Mouse (Mus musculus): ENCODE measurements around the gene Telo2. TPM values are rescaled to one million over a fixed set of nuclear protein-coding genes. Genes with fewer than 3 reads are reported as not detected.

Telo2 gene
- polyA plus RNA-seq, 1 experiment: 18.3 TPM

DNA sequence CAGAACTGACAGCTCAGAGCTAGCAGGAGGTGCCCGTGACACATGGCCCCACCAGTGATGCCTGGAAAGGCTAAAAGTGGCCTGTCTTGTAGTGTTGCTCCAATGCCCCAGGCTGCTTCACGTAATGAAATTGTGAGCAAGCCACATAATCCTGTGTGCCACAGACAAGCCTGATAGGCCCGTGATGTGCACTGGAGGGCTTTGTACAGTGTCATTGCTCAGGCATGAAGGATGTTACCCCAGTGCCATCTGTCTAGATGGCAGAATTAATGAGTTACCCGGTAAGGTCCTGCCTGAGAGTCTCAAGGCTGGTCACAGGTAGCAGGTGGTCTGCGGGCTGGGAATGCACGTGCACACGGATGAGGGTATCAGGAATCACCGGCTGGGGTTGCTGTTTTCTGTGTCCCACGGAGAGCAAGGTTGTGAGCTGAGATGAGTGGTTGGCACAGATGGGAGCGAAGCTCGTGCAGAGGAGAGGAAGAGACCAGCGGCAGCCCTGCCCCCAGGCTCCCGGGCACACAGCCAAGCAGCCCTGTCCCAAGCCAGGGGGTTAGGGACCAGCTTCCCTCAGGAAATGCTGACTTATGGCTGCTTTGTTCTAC lies 37.9 kb downstream of the Telo2 start:
- no peaks in the 10 kb centered on the region for H3K79me3 ChIP-seq (ENCODE audit: low read depth)
- H3K36me3 ChIP-seq (ENCODE audit: control insufficient read depth, insufficient read depth): no peaks in the 10 kb centered on the region
- no peak overlapping the region for H3K4me3 ChIP-seq (ENCODE audit: insufficient read depth, poor library complexity, severe bottlenecking)
- TF ChIP-seq MYOG (IDR thresholded peaks at IDR 0.05; ENCODE audit: control insufficient read depth, extremely low read depth, insufficient read length): no peak
- H3K27me3 ChIP-seq (ENCODE audit: control insufficient read depth, insufficient read depth, insufficient read length): no peaks in the 10 kb centered on the region
- H3ac ChIP-seq (ENCODE audit: control insufficient read depth, insufficient read length, low read depth): no peak overlapping the region
- H3K79me2 ChIP-seq (ENCODE audit: control insufficient read depth, insufficient read depth): no peaks in the 10 kb centered on the region

GRCm38 (mm10) chr17:25076906-25077305 lies 38.9 kb downstream of the Telo2 start:
- no peak for TF ChIP-seq USF1 (IDR thresholded peaks at IDR 0.05; ENCODE audit: low read depth)
- TF ChIP-seq MAX (IDR thresholded peaks at IDR 0.05): no peak
- no peak for TF ChIP-seq CTCF (IDR thresholded peaks at IDR 0.05; ENCODE audit: control insufficient read depth, insufficient read depth, insufficient read length)
- TF ChIP-seq CEBPB (IDR thresholded peaks at IDR 0.05; ENCODE audit: low read depth): no peak
- no peak for TF ChIP-seq MYOG (IDR thresholded peaks at IDR 0.05; ENCODE audit: control insufficient read depth, extremely low read depth, insufficient read length)
- TF ChIP-seq MYOD1 (IDR thresholded peaks at IDR 0.05; ENCODE audit: control insufficient read depth, insufficient read length, low read depth): no peak
- TF ChIP-seq FOSL1 (IDR thresholded peaks at IDR 0.05; ENCODE audit: insufficient read depth, low read length, poor library complexity, severe bottlenecking): no peak
- Histone ChIP-seq H3K79me2 (ENCODE audit: control insufficient read depth, insufficient read depth) (no peaks in the 10 kb centered on the region), H3K27me3 (ENCODE audit: control insufficient read depth, insufficient read depth, insufficient read length) (no peaks in the 10 kb centered on the region), H3K4me3 (ENCODE audit: insufficient read depth, poor library complexity, severe bottlenecking) (no peak overlapping the region), H3ac (ENCODE audit: control insufficient read depth, insufficient read length, low read depth) (no peak overlapping the region), H3K79me3 (ENCODE audit: low read depth) (no peaks in the 10 kb centered on the region), H3K36me3 (ENCODE audit: control insufficient read depth, insufficient read depth) (no peaks in the 10 kb centered on the region)

- no peak overlapping the region for H3K4me3 ChIP-seq (ENCODE audit: insufficient read depth, poor library complexity, severe bottlenecking)
- H3ac ChIP-seq (ENCODE audit: control insufficient read depth, insufficient read length, low read depth): no peak overlapping the region
- H3K27me3 ChIP-seq (ENCODE audit: control insufficient read depth, insufficient read depth, insufficient read length): no peaks in the 10 kb centered on the region
- no peak for TF ChIP-seq MYOG (IDR thresholded peaks at IDR 0.05; ENCODE audit: control insufficient read depth, extremely low read depth, insufficient read length)
- TF ChIP-seq FOSL1 (IDR thresholded peaks at IDR 0.05; ENCODE audit: insufficient read depth, low read length, poor library complexity, severe bottlenecking): no peak
- TF ChIP-seq USF1 (IDR thresholded peaks at IDR 0.05; ENCODE audit: low read depth): no peak
- TF ChIP-seq CTCF (IDR thresholded peaks at IDR 0.05; ENCODE audit: control insufficient read depth, insufficient read depth, insufficient read length): no peak
- TF ChIP-seq MAX (IDR thresholded peaks at IDR 0.05): no peak
- no peak for TF ChIP-seq CEBPB (IDR thresholded peaks at IDR 0.05; ENCODE audit: low read depth)
- TF ChIP-seq MYOD1 (IDR thresholded peaks at IDR 0.05; ENCODE audit: control insufficient read depth, insufficient read length, low read depth): no peak
- no peaks in the 10 kb centered on the region for H3K79me3 ChIP-seq (ENCODE audit: low read depth)
- H3K36me3 ChIP-seq (ENCODE audit: control insufficient read depth, insufficient read depth): no peaks in the 10 kb centered on the region
- H3K79me2 ChIP-seq (ENCODE audit: control insufficient read depth, insufficient read depth): no peaks in the 10 kb centered on the region
Observed at GRCm38 (mm10) chr17:25068690-25069089, 47.1 kb downstream of the Telo2 start.

GRCm38 (mm10) chr17:25067442-25067851 lies 48.3 kb downstream of the Telo2 start:
- no peak overlapping the region for H3K4me3 ChIP-seq (ENCODE audit: insufficient read depth, poor library complexity, severe bottlenecking)
- H3K27me3 ChIP-seq (ENCODE audit: control insufficient read depth, insufficient read depth, insufficient read length): no peaks in the 10 kb centered on the region
- H3K36me3 ChIP-seq (ENCODE audit: control insufficient read depth, insufficient read depth): no peaks in the 10 kb centered on the region
- no peak overlapping the region for H3ac ChIP-seq (ENCODE audit: control insufficient read depth, insufficient read length, low read depth)
- no peak for TF ChIP-seq MYOD1 (IDR thresholded peaks at IDR 0.05; ENCODE audit: control insufficient read depth, insufficient read length, low read depth)
- TF ChIP-seq USF1 (IDR thresholded peaks at IDR 0.05; ENCODE audit: low read depth): no peak
- TF ChIP-seq MAX (IDR thresholded peaks at IDR 0.05): no peak
- TF ChIP-seq MYOG (IDR thresholded peaks at IDR 0.05; ENCODE audit: control insufficient read depth, extremely low read depth, insufficient read length): no peak
- no peak for TF ChIP-seq CEBPB (IDR thresholded peaks at IDR 0.05; ENCODE audit: low read depth)
- TF ChIP-seq FOSL1 (IDR thresholded peaks at IDR 0.05; ENCODE audit: insufficient read depth, low read length, poor library complexity, severe bottlenecking): no peak
- TF ChIP-seq CTCF (IDR thresholded peaks at IDR 0.05; ENCODE audit: control insufficient read depth, insufficient read depth, insufficient read length): no peak
- H3K79me3 ChIP-seq (ENCODE audit: low read depth): no peaks in the 10 kb centered on the region
- H3K79me2 ChIP-seq (ENCODE audit: control insufficient read depth, insufficient read depth): no peaks in the 10 kb centered on the region

GRCm38 (mm10) chr17:25066595-25066994 lies 49.2 kb downstream of the Telo2 start:
- Histone ChIP-seq H3ac (ENCODE audit: control insufficient read depth, insufficient read length, low read depth) (no peak overlapping the region), H3K27me3 (ENCODE audit: control insufficient read depth, insufficient read depth, insufficient read length) (no peaks in the 10 kb centered on the region), H3K79me2 (ENCODE audit: control insufficient read depth, insufficient read depth) (no peaks in the 10 kb centered on the region), H3K79me3 (ENCODE audit: low read depth) (no peaks in the 10 kb centered on the region), H3K4me3 (ENCODE audit: insufficient read depth, poor library complexity, severe bottlenecking) (no peak overlapping the region), H3K36me3 (ENCODE audit: control insufficient read depth, insufficient read depth) (no peaks in the 10 kb centered on the region)
- no peak for TF ChIP-seq USF1 (IDR thresholded peaks at IDR 0.05; ENCODE audit: low read depth)

DNA sequence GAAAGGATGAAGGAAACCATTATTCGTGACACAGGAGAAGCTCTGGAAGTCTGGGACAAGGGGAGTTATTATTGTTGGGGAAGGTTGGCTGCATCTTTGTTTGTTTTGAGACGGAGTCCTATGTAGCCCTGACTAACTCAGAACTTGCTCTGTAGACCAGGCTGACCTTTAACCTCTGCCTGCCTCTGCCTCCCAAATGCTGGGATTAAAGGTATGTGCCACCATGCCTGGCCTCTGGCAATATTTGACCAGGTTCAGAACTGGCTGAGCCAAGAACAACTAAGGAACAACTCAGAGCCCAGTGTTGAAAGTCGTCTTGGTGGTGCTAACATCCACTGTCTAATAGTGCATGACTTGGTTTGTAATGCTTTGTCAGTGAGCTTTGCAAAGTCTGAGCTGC lies 50.6 kb downstream of the Telo2 start:
- no peaks in the 10 kb centered on the region for H3K36me3 ChIP-seq (ENCODE audit: control insufficient read depth, insufficient read depth)
- TF ChIP-seq CTCF (IDR thresholded peaks at IDR 0.05; ENCODE audit: control insufficient read depth, insufficient read depth, insufficient read length) (no peak), USF1 (IDR thresholded peaks at IDR 0.05; ENCODE audit: low read depth) (no peak), MYOG (IDR thresholded peaks at IDR 0.05; ENCODE audit: control insufficient read depth, extremely low read depth, insufficient read length) (no peak), CEBPB (IDR thresholded peaks at IDR 0.05; ENCODE audit: low read depth) (no peak), MYOD1 (IDR thresholded peaks at IDR 0.05; ENCODE audit: control insufficient read depth, insufficient read length, low read depth) (no peak), MAX (IDR thresholded peaks at IDR 0.05) (no peak), FOSL1 (IDR thresholded peaks at IDR 0.05; ENCODE audit: insufficient read depth, low read length, poor library complexity, severe bottlenecking) (no peak)

More for the DNA sequence above, 50.6 kb downstream of the Telo2 start:
- Histone ChIP-seq H3K79me2 (ENCODE audit: control insufficient read depth, insufficient read depth) (no peaks in the 10 kb centered on the region), H3K79me3 (ENCODE audit: low read depth) (no peaks in the 10 kb centered on the region), H3ac (ENCODE audit: control insufficient read depth, insufficient read length, low read depth) (no peak overlapping the region), H3K4me3 (ENCODE audit: insufficient read depth, poor library complexity, severe bottlenecking) (no peak overlapping the region), H3K27me3 (ENCODE audit: control insufficient read depth, insufficient read depth, insufficient read length) (no peaks in the 10 kb centered on the region)
